Mouse (Mus musculus) hindbrain, embryonic 10.5 days (tissue): ENCODE data around the gene Npr3. TPM values are rescaled to one million over a fixed set of nuclear protein-coding genes. Genes with fewer than 3 reads are reported as not detected.

Experiments used
- DNase-seq: peaks from one replicate; pipeline ENCODE4 v3.0.0-alpha.2; 2017; ENCODE audit warnings: low spot score
- H3K27ac ChIP-seq: fragments of 300-500 bp; sonication (generic); 2 replicates; pipeline ENCODE4 v1.5.1; 2016; ENCODE audit warnings: mild to moderate bottlenecking, moderate library complexity
- H3K27me3 ChIP-seq: fragments of 300-500 bp; sonication (generic); 2 replicates; pipeline ENCODE4 v1.6.1; 2016; ENCODE audit warnings: mild to moderate bottlenecking; ENCODE audit not compliant: poor library complexity, insufficient read depth, severe bottlenecking
- H3K36me3 ChIP-seq: fragments of 300-500 bp; sonication (generic); 2 replicates; pipeline ENCODE4 v1.6.1; 2016; ENCODE audit warnings: mild to moderate bottlenecking, moderate library complexity
- H3K4me1 ChIP-seq: fragments of 300-500 bp; sonication (generic); replicated peaks from 2 replicates; pipeline ENCODE4 v1.6.1; 2016; ENCODE audit warnings: mild to moderate bottlenecking
- H3K4me3 ChIP-seq: fragments of 300-500 bp; sonication (generic); 2 replicates; pipeline ENCODE4 v1.5.1; 2016; ENCODE audit warnings: mild to moderate bottlenecking, moderate library complexity
- H3K9me3 ChIP-seq: fragments of 300-500 bp; sonication (generic); 2 replicates; pipeline ENCODE4 v1.6.1; 2016; ENCODE audit warnings: mild to moderate bottlenecking, moderate library complexity
- WGBS: fragments of 180-500 bp; shearing (Covaris S2); methylation state at CpG from one replicate; pipeline ENCODE4 v1.1.7; 2016; 5-methylcytosine and 5-hydroxymethylcytosine counted together
- polyA plus RNA-seq: library from polyadenylated mRNA; unstranded; fragments of >200 nt; fragmentation: Nextera tagmentation; extraction: Ambion mirVana; gene quantifications from 2 replicates; pipeline ENCODE4 v1.2.1, GENCODE M21; 2016

Npr3 gene
- polyA plus RNA-seq, 1 experiment from 2014 or later = 3.1 TPM

GRCm38 (mm10) chr15:11801863-11802722 lies 105.0 kb downstream of the Npr3 start:
- 0 out of 2 replicates have a peak overlapping the region, but pooled peaks have one; percentile 35 for H3K27ac ChIP-seq
- H3K36me3 ChIP-seq = no peaks in the 10 kb centered on the region
- 59% methylated on average over 13 of the region's 13 CpGs for WGBS
- H3K27me3 ChIP-seq = no peaks in the 10 kb centered on the region
- peaks cover 15% of the 10 kb centered on the region for H3K4me1 ChIP-seq
- DNase-seq = peak; percentile 9
- no peaks in the 10 kb centered on the region for H3K9me3 ChIP-seq
- H3K4me3 ChIP-seq = no peak overlapping the region

GRCm38 (mm10) chr15:11794632-11795031 lies 112.5 kb downstream of the Npr3 start:
- Histone ChIP-seq H3K4me1 (peaks cover 5% of the 10 kb centered on the region; the same call in 1 of the 2 replicates), H3K27ac (no peak overlapping the region), H3K4me3 (no peak overlapping the region), H3K36me3 (no peaks in the 10 kb centered on the region), H3K27me3 (no peaks in the 10 kb centered on the region), H3K9me3 (no peaks in the 10 kb centered on the region)
- no peak for DNase-seq
- 24% methylated on average over 2 of the region's 2 CpGs for WGBS

Other genes with a start within 250 kb of the Npr3 start
- 697 and 720 TPM in 2 replicates for gene Sub1, start 89.7 kb upstream of the Npr3 start, polyA plus RNA-seq
- gene Zfr, start 210.5 kb upstream of the Npr3 start, polyA plus RNA-seq = 128 and 142 TPM in 2 replicates